Mouse (Mus musculus): ENCODE results near the gene Pygm.

GRCm38 (mm10) chr19:6384128-6384527 lies at the start of gene Pygm:
- TF ChIP-seq CTCF (IDR thresholded peaks at IDR 0.05; ENCODE audit: low read depth) = peak; percentile 31
- TF ChIP-seq EP300 (optimal IDR thresholded peaks at IDR 0.05) = no peak

Data from stomach, postnatal 0 days (tissue).